Mouse (Mus musculus) small intestine, adult 2 months (tissue): ENCODE results near the gene Gls.

Source experiments
- CTCF ChIP-seq: fragments of 200-500 bp; IDR thresholded peaks from 2 replicates; pipeline ENCODE4 v1.5.1; 2012; ENCODE audit warnings: low read depth, mild to moderate bottlenecking, control low read depth, inconsistent platforms, low read length, moderate library complexity, mixed read lengths; ENCODE audit not compliant: insufficient replicate concordance, insufficient read length; ENCODE audit errors: extremely low read depth
- POLR2A ChIP-seq: fragments of 200-500 bp; IDR thresholded peaks from 2 replicates; pipeline ENCODE4 v1.6.1; 2012; ENCODE audit warnings: low read depth, mild to moderate bottlenecking, control low read depth, inconsistent platforms, low read length, moderate library complexity

- no peak for TF ChIP-seq CTCF
- TF ChIP-seq POLR2A, result no peak
Measured at GRCm38 (mm10) chr1:52120191-52120590, 112.8 kb downstream of the Gls start.
